Mouse (Mus musculus) spleen, postnatal 14 days (tissue): ENCODE measurements around the gene Vmn1r220.
"Not testable (repeated sequence)": the region's sequence is repeated elsewhere in the genome, so short reads cannot be mapped to it uniquely, and the experiment has no call there.

Source experiments
- DNase-seq, 2 experiments: peaks; one replicate each; pipeline ENCODE4 v3.0.0; 2021 to 2022; ENCODE audit warnings: low spot score in 2 of 2

Gene Vmn1r220

DNA sequence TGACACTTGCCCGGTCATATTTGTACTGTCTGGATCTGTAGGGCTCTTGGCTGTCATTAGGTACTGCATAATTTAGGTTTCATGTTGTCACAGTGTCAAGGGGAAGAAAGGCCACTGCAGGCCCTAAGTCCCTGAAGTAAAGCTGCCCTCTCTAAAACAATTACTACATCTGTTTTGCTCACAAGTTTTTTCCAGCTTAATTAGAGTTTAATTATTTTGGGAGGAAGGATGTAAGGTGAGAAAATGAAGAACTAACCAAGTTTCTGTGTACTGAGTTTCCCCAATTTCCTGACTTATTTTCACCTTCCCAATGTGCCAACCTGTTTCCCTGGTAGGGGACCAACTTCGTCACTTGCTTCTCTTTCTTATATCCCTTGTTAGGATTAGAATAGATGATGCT lies at the start of gene Vmn1r220:
Vmn1r220 (minus strand) TSS at position 101 of the 400 bp plus-strand sequence.
- DNase-seq = no peak

DNA sequence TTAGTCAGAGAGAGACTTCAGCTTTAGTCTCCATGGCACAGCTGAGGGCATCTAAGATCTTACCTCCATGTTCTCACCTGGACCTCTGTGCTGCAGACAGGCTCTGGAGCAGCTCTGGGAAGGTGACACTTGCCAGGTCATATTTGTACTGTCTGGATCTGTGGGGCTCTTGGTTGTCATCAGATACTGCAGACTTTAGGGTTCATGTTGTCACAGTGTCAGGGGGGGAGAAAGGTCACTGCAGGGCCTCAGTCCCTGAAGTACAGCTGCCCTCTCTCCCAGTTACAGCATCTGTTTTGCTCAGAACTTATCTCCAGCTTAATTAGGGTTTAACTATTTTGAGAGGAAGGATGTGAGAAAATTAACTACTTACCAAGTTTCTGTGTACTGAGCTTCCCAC lies 48.1 kb upstream of the Vmn1r220 start, which contains the start of gene Vmn1r222:
Vmn1r222 (minus strand) TSS at position 101 of the 400 bp plus-strand sequence.
- not testable (repeated sequence) for DNase-seq

DNA sequence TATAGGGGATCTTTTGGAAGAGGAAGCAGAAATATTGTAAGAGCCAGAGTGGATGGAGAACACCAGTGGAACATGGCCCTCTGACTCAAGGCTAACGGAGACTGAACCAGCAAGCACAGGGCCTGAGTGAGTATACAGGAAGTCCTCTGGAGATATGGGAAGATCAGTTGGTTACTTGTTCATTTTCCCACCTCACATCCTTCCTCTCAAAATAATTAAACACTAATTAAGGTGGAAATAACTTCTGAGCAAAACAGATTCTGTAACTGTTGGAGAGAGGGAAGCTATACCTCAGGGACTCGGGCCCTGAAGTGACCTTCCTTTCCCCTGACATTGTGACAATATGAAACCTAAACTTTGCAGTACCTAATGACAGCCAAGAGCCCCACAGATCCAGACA lies 26.1 kb upstream of the Vmn1r220 start, which contains the start of gene Vmn1r221:
Vmn1r221 (plus strand) TSS at position 301 of the 400 bp plus-strand sequence.
- DNase-seq = not testable (repeated sequence)

DNA sequence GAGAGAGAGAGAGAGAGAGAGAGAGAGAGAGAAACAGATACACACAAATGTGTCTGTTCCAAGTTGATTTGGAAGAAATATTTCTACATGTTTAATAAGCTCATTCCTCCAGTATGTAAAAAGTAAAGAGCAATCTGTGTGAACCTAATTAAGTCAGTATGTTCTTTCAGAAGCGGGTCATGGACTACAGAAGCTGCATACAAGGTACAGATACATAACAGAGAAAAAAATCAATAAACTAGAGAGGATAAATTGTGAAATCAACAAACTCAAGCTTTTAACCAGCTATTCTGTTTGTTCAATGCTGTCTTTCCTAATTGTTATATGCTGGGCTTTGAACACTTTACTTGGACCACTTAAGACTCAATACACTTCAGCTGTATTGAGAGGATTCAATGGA lies 16.1 kb upstream of the Vmn1r220 start:
- not testable (repeated sequence) for DNase-seq

DNA sequence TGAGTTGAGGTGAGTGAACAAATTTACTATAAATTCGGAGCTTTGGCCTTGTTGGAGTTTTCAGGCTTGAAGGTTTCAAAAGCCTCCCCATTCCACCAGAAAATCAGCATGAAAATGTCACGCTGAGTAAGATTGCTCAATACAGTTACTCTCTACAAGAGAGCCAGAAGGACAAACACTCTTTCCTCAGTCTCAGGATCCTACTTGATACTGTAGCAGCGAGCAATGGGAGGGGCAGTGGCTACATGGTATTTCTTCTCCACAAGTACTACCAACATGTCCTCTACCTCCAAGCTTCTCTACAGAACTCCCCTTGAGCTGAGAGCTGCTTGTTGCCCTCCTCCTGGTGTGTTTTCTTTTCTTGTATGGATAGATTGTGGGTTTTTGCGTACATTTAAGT lies 21.3 kb downstream of the Vmn1r220 start:
- DNase-seq = not testable (repeated sequence)

DNA sequence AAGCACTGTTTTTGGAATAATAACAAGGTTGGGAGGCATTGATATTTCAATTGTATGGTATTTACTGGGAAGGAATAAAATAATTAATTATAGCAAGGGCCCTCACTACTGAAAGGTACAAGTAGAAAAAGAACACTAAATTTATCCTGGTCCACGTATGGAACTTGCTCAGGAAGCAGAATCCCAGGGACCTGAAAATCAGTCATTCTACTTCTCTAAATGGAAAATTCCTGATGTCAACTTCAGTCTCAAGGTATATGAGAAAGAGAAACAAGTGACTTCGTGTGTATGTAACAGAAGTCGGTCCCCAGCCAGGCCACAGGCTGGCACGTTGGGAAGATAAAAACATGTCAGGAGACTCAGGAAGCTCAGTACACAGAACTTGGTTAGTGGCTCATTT lies 28.8 kb downstream of the Vmn1r220 start, which contains the start of gene Vmn1r219:
Vmn1r219 (plus strand) TSS at position 301 of the 400 bp plus-strand sequence.
- DNase-seq = no peak

DNA sequence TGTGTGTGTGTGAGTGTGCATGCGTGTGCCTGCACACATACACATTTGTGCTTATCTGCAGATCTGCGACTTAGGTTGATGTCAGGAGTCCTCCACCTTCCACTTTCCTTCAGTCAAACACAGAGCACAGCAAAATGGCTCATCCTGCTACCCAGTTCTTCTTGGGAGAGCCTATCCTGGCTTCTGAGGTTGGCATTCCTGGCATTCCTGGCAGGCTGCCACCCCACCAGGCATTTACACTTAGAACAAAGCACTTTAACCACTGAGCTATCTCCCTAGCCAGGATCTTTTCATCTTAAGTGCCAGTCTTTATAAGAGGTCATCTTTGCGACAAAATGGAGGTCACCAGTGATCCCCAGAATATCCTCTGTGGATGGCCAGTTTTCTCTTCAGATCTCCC lies 29.9 kb downstream of the Vmn1r220 start:
- no peak for DNase-seq

DNA sequence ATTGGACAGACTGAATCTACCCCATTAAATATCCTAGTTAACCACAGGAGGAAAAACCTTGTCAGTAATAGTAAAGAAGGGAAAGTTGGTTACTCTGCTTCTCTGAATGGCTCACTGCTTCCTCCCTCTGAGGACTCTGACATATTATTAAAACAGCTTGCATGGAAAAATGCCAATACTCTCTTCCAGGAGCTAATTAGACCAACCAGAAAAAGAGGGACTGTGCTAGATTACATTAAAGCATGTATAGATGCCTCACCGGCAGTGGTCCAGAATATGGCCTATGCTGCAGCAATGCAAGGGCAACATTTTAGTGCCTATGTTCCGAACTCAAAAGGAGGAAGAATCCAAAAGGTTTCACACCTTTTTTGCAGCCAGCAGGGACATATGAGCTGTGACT lies 48.9 kb downstream of the Vmn1r220 start:
- DNase-seq = no peak

DNA sequence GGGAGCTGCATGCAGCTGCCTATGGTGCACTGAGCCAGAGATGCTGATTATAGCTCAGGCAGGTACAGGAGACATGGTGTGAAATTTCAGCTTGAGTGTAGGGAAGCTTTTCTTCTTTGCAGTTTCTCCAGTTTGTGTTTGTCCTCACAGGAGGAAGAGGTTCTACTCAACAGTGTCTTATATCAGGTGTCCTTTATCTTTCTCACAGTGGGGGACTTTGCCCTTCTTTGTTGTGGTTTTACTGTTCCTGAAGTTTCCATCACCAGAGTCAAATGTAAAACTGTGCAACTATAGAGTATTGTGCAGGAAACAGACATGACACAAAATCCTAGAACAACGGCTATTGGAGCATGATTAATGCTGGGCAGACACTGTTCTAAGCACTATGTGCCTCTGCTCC lies 54.3 kb downstream of the Vmn1r220 start:
- no peak for DNase-seq

DNA sequence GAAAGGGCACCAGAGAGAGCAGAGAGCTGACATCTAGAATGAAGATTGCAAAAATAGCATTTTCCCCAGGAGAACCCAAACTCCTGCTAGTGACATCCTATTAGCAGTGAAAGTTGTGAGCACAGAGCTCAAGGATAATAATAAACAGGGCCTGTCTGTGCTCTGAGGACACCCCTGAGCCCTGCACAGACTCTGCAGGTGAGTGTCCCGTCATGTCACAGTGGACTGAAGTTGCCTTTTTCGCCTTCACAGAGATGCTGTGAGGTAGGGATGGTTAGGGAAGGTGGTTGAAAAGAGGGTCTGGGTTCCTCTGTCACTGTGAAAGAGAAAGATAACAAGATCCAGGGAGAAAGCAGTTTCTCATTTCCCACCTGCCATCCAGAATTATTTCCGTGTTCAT lies 54.7 kb downstream of the Vmn1r220 start, which contains the start of gene Vmn1r218:
Vmn1r218 (plus strand) TSS at position 57 of the 400 bp plus-strand sequence.
- DNase-seq = no peak
